Mouse (Mus musculus): ENCODE measurements at regions not wholly inside any gene's neighbourhood (a gene's known extent, or its start where the extent isn't known, plus 50 kb on each side); places are given as distances from the start of the nearest gene placed in this dataset.

DNA sequence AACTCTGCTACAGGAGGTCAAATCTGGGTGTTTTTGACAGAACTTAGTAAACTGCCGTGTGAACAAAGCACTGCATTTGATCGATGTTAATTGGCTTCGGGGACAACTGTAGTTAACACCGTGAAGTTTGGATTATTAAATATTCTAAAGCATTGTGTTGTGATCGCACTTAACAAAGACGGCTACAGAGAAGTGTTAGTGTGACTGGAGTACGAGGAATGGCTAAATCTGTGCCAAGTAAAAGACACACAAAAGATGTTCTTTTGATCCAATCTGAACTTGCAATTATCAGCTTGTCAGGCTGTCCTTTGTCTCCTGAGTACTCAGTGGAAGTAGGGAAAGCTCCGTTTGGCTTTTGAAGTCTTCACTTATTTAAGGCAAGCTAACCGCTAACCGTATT, 259.7 kb downstream of the Tmem182 start:
- no peak for DNase-seq (ENCODE audit: low spot score in 2 of 2)

DNA sequence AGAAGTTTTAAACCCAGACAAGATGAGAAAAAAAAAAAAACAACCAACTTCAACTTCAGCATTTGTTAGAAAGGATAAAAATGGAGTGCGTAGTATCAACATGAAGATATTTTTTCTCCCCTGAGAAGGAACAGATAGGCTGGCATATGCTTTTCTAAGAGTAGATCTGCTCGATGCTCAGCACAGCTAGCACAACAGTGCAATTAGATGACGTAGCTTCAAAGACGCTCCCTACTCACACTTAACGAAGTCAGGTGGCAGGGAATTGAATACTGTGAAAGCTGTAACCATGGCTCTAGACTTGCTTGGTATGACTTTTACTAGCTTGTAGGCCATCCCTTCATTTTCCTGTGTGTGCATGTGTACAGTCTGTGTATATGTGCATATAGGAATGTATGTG, 299.5 kb downstream of the Tmem182 start:
- peak in 1 of 2 experiments; percentile 5 for DNase-seq (ENCODE audit: low spot score in 2 of 2)

DNA sequence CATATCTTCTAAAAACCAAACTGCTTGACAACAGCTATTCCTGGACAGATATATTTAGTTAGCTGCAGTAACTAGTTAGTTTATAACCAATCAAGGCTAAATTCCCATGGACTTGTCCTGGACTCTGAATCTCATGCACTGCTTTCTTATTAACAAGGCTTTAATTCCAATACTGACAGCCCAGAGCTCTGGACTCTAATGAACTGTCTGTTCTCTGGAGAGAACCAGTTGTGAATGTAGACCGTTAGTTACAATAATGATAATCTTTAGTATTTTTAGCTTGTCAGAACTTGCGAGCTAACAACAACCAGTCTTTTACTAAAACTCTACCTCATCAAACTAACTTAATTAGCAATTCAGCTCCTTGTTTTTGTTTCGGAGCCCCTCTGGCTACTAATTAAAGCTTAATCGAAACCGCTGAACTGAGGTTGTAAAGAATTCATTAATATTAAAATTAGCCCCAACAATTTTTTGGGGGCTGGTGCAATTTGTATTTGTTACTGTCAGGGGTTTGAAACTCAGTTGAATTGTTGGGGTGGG, 316.3 kb downstream of the Tmem182 start:
- no peak for DNase-seq (ENCODE audit: low spot score in 2 of 2)

DNA sequence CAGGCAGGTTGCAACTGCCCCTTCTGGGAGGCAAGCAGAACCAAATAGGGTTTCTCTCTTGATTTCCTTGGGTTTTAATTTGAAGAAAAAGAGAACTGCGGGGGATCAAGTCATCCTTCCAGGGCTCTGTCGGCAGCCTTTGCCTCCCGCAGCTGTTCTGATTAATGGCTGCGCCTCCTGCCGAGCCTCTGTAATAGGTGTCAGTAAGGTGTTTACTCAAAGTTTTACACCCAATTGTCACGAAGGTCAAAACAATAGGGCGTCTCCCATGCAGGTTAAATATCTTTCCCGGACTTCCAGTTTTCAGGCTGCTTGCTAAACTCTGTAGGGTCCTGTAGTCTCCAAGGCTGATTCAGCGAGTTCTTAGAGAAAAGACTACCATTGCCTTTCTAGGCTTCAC, 326.0 kb downstream of the Tmem182 start:
- no peak for DNase-seq (ENCODE audit: low spot score in 2 of 2)

DNA sequence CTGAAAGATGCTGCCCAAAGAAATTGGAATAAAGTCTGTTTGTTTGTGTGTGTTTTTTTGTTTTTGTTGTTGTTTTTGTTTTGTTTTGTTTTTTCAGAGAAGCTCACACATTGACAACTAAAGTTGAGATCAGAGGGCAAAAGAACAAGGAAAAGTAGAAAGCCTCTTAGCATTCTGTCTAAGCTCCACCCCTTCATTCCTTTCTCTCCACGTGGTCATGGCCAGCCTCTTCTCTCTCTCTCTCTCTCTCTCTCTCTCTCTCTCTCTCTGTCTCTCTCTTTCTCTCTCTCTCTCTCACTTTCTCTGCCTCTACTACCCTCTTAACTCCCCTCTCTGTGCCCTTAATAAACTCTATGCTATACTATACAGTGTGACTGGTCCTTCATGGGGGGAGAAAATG, 327.7 kb downstream of the Tmem182 start:
- DNase-seq (ENCODE audit: low spot score in 2 of 2), result no peak

DNA sequence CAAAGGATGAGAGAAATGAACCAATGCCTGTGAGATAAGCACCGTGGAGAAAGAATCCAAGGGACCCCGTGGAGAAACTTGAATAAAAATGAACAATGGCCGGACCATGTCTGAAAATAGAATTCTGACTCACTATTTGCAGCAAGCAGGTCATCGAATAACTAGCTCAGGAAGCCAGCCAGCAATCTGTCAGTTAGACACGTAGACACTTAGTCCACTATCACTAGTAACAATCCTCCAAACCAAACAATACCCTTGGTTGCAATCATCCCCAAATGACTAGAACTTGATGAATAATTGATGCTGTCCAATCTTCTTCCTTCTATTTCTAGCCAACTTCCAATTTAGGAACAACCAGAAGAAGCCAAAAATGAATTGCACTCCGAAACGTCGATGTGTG, 328.5 kb downstream of the Tmem182 start:
- no peak for DNase-seq (ENCODE audit: low spot score in 2 of 2)

DNA sequence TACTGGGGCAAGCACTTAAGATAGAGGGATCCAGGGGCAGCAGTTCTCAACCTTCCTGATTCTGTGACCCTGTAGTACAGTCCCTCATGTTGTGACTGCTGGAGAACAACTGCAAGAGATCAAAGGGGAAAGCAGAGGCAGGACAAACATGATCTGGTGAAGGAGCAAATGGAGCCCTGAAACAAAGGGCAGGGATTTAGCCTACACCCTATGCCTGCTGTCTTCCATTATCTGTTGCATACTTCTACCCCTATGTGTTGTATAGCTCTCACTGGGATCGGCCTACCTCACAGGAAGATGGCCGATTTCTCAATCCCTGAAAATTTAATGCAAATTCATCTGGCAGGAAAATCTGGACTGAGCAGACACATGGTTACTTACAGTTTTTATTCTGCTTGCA, 334.3 kb downstream of the Tmem182 start:
- no peak for DNase-seq (ENCODE audit: low spot score in 2 of 2)

DNA sequence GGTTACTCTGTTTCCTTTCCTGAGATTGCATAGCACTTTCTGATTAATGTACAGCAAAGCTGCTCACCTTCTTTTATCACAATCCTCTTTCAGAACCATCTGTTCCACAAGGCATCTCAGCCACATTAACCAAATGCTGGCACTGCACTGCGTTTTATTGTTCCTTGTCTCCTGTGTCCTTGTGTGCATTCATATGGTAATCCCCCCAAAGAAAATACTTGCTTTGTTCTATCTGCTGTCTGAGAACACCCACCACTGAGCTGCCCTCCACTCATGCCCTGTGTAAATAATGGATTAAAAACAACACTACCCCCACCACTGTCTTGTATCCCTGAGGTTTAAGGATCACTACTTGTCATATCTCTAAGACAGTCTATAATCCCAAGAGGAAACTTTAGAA, 335.1 kb downstream of the Tmem182 start:
- no peak for DNase-seq (ENCODE audit: low spot score in 2 of 2)

DNA sequence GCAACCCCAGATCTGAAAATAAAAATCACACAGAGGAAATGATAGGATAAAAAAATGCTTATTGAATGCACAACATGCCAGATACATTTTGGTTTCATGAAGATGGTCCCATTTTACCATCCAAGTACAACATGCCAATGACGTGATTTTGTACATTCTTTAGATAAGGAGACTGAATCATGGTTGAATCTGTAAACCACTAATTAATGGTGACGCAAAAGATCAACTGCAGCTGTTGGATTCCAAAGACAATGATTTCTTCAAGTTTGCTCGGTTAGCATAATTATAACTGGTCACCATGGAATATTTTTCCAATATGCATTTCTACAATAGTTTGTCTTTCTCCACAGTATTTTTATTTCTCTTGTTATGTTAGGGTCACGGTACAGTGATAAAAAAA, 336.6 kb downstream of the Tmem182 start:
- DNase-seq (ENCODE audit: low spot score in 2 of 2), result no peak

DNA sequence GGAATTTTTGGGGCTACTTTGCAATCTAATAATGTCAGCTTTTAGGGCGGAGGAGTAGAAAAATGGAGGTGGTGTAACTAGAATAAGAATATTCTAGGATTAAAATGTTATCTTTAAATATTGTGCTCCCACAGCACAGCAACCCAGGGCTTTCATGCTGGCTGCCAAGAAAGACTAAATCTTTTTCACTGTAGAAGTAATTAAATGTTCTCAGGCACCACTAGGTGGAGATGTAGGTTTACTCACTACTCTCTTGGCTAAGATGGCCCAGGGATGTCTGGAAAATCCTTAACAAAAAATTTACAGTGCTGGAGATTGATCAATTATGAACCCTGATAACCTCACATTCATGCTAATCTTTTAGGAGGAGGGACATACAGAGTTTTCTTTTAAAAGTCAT, 347.1 kb downstream of the Tmem182 start:
- DNase-seq (ENCODE audit: low spot score in 2 of 2), result no peak

DNA sequence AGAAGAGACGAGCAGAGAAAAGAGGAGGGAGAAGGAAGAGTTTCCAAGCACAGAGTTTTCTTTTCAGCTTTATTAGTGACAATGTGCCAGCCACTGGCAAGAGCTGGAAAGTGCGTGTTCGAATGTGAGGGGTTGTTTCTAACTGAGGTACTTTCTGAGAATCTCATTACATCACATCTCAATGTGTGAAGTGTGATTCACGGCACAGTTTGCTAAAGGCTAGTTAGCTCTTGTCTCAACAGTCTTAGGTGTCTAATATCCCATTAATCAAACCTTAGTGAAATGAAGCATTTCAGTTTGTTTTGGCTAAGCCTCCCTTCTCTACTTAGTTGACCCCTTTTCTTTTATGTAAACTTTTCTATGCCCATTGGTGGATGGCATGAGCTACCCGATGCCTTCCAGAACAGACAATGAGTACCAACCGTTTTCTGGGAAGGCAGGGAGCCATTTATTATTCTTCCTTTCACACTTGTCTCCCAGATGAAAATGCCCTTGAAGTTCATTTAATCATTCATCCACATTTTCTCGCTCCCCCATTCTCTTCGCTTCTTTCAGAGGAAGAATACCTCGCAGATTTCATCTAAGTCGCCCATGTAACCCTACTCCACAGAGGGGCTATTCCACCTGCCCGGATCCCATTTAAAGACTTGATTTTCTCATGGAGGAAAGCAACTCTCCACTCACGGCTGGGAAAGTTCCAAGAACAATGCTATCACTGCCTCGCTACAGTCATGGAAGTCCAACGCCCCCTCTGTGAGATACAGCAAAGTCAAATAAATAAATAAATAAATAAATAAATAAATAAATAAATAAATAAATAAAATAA, 348.0 kb downstream of the Tmem182 start:
- no peak for DNase-seq (ENCODE audit: low spot score in 2 of 2)

DNA sequence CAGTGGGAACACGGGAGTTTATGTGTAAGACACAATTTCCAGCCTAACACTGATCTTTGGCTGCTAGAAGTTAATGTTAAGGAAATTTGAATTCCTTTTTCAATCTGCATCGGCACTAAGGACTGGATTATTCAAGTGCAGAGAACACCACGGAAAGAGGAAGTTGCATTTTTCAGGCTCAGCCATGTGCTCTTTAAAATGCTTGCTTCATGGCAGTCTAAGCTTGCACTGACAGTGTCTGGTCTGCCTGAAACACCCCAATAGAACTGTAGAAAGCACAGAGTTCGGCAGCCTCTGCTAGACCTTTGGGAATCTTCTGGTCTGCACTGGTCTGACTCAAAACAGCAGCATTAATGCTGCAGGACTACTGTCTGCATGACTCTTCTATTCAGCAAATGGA, 348.8 kb downstream of the Tmem182 start:
- DNase-seq (ENCODE audit: low spot score in 2 of 2), result no peak

DNA sequence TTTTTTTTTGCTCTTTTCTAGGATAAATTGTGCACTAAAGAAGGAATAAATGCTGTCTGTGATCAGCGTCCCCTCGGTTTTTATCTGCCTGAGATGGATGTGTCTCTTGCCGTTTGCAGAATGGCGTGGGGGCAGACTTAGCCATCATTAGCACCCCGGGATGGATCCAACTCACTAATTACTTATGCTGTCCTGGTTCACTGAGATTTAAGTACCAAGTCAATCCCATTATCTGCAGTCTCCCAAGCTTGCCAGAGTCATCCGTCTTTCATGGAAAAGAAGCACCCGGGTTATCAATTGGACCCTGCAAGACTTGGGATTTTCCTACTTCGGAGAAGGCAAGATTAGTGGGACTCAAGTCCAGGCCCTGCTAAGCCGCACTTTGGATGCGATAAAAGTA, 351.5 kb downstream of the Tmem182 start:
- DNase-seq (ENCODE audit: low spot score in 2 of 2), result no peak

DNA sequence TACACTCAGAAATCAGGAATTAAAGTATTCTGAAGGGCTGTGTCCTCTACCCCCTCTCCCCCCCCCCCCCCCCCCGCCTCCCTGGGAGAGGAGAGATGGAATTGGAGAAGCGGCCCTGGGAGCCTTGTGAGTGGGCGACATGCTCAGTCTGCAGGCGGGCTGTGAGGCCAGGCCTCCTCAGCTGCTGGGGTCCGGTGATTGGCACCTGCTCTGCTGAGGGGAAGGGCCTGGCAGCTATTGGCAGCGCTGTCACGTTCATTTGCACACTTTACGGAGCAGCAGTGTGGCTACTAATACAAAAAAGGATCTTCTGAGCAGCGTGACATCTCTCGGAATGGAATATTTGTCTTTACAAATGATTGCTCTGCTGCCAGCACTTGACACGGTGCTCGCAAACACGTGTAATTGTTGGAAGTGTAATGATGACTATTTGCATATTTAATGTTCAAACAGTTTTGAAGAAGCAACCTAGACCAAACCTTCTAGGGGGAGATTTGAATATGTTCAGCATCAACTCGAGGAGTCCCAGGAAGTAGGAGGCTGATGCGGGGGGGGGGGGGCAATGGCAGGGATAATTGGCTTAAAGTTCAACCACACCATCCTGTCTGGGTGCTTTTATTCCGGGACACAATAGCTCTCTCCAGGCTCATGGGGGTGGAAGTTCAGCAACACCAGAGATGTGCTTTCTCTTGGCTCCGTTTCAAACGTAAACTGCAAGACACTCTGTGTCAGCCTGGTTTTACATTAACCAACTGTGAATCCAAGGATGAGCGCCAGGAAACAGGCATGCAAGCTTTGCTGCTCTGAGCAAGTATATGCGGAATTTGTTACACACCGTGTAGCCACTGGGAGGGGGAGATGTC, 352.5 kb downstream of the Tmem182 start:
- DNase-seq (ENCODE audit: low spot score in 2 of 2), result peak in 1 of 2 experiments; percentile 24

DNA sequence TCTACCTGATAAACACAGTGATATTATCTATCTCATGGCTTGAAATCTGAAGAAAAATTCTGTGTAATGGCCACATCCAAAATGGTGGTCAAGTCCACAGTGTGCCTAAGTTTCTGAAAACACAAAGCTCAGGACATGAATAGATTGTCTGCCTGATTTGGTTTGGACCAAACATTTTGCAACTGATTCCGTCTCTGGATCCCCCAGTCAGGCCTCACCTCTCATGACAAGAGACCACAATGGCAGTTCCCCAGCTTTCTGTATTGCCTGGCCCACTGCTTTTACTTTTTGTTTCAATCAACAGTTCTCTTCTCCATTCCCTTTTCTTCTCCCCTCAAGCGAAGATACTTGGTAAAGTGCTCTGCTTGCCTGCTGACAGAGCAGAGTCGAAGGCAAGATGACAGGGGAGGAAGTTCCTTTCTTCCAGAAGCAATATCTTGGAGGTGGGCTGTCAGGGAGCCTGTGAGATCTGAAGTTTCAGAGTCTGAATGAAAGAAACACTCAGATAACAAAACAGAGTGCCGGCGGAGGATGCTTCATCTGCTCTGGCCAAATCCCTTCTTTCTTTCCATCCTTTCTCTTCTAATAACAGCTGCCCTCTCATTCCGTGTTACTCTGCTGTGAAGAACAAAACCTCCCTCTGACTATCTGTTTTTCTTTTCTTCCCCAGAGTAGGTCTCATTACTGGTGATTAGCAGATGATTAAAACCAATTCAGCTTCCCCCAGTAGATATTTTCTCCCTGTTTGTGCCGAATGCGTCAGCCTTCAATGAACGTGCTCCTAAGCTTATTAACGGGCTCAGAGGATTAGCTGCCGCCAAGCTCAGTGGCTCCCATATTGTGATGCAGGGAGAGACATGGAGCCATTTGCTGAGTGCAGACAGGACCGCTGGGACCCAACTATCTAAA, 360.7 kb downstream of the Tmem182 start:
- DNase-seq (ENCODE audit: low spot score in 2 of 2), result no peak

DNA sequence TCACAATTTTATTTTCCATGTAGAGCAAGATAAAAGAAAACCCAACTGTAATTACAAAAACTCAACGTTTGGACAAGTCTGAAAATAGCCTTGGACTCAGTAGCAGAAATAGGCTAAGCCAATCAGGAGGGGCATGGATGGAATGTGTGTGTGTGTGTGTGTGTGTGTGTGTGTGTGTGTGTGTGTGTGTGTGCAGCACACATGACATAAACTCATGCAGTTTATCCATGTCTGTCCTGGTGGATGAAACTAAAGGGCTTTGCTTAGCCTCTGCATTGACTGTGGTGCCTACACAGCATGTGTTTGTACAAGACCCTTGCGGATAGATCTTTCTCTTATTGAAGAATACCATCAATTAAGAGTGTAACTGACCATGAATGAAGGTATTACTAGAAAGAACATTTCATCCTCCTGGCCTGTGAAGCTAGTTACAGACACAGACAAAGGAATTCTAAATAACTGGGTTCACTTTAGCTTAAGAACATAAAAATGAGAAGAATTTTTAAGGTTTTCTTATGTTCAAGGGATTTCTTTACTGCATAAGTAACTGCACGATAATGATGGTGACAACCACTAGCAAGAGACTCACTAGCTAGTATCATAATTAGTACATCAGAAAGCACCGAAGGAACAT, 361.5 kb downstream of the Tmem182 start:
- DNase-seq (ENCODE audit: low spot score in 2 of 2), result no peak

DNA sequence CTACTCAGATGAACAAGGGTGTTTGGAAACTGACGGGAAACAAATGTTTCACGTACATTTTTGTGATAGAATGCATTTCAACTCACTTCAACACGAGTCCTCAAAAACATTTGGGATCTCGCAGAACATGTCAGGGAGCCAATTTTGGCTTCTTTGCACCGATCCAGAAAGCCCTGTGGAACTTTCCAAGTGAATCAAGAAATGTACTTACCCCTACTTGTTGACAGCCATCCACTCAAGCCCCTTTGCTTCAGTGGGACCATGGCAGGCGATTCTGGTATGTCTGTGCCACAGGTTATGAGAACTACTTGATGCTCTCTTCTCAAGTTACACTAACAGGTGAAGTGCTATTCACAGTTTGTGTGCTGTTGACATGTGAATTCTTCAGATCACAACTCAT, 381.6 kb downstream of the Tmem182 start:
- DNase-seq (ENCODE audit: low spot score in 2 of 2), result no peak

DNA sequence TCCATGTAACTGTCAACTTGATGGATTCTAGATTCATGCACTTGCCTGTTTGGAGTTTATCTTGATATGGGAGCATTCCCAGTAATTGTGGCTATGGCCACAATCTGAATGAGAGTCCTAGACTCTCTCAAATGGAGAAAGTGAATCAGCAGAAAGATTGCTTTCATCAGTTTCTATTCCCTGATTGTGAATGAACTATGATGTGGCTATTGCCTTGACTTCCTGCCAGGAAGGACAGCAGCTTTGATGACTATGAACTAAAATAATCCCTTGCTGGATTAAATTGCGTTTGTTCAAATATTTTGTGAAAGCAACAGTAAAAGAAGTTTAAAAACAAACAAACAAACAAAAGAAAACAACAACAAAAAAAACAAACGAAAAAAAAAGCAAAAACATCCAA, 407.5 kb downstream of the Tmem182 start:
- no peak for DNase-seq (ENCODE audit: low spot score in 2 of 2)

DNA sequence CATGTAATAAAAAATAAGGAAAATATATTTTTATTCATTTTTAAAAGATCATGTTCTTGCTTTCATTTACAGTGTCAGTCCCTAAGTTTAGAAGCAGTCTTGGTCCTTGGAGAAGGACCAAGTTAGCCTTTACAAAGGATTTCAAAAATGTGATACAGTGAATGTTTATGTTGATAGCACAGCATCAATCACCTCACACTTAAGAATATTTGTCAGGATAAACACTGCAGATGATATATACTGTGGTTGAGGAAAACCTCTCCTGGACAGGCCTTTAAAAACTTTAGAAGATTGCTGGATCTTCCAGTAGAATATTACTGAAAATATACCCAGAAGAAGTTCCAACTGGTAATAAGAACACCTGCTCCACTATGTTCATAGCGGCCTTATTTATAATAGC, 420.4 kb downstream of the Tmem182 start:
- no peak for DNase-seq (ENCODE audit: low spot score in 2 of 2)

DNA sequence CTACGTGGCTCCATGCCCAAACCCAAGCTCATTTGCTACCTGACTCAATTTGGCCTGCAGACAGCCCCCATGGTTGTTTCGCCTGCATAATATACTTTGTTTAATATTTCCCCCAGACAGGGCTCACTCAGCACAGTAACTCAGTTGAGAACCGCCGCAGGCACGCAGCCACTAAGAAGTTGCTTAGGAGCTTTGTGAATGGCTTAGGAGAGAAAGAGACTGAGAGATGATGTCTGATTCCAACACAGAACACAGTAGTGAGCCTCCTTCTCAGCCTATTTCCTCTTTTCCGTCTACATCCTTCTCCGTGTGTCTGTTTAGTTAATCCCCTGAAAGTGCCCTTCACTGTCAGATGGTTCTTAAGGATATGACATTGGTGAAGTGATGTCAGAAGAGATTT, 429.9 kb downstream of the Tmem182 start:
- DNase-seq (ENCODE audit: low spot score in 2 of 2), result no peak

DNA sequence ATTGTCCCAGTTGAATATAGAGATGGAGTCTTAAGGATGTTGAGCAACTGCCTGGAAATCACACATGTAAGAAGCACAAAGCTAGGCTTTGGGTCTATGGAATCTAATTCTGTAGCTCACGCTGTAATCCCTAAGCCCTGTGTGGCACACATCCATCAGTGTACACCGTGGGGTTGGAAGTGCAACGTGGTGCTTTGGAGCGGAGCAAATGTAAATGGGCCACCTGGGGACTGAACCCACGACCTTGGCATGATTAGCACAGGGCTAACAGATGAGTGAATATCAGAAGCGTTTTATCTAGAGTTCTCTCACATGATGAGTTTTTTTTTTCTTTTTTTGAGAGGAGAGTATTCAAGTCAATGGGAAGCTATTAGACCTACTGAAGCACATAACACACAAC, 437.6 kb downstream of the Tmem182 start:
- no peak for DNase-seq (ENCODE audit: low spot score in 2 of 2)
